Mouse (Mus musculus) E14TG2a.4 (cell line): ENCODE results near the gene Ap2b1.

Experiments
- H3K27me3 ChIP-seq: 2 replicates; pipeline ENCODE4 v1.6.1; 2014; ENCODE audit warnings: low read length, control low read depth; ENCODE audit not compliant: insufficient read depth
- H3K36me3 ChIP-seq: 2 replicates; pipeline ENCODE4 v1.6.1; 2014; ENCODE audit warnings: low read length, control low read depth; ENCODE audit not compliant: insufficient read depth
- H3K4me1 ChIP-seq: replicated peaks from 2 replicates; pipeline ENCODE4 v1.6.1; 2014; ENCODE audit warnings: low read depth, low read length, control low read depth
- H3K4me3 ChIP-seq: replicated peaks from 2 replicates; pipeline ENCODE4 v1.5.1; 2014; ENCODE audit warnings: mild to moderate bottlenecking, low read length
- H3K9me3 ChIP-seq: 2 replicates; pipeline ENCODE4 v1.6.1; 2014; ENCODE audit warnings: low read length, control low read depth
- CTCF ChIP-seq: conservative IDR thresholded peaks from 2 replicates; pipeline ENCODE4 v1.5.1; 2014; ENCODE audit warnings: low read length
- NANOG ChIP-seq: IDR thresholded peaks from 2 replicates; pipeline ENCODE4 v1.6.1; 2014; ENCODE audit warnings: borderline replicate concordance, low read length, mixed read lengths
- POU5F1 ChIP-seq: IDR thresholded peaks from 2 replicates; pipeline ENCODE4 v1.6.1; 2014; ENCODE audit warnings: low read length, borderline replicate concordance

The Ap2b1 gene

GRCm38 (mm10) chr11:83357421-83357820 lies 58.6 kb downstream of the Ap2b1 start:
- Histone ChIP-seq H3K36me3 (peaks cover 32% of the 10 kb centered on the region), H3K4me1 (peaks cover 18% of the 10 kb centered on the region), H3K9me3 (no peaks in the 10 kb centered on the region), H3K4me3 (no peak overlapping the region), H3K27me3 (no peaks in the 10 kb centered on the region)
- TF ChIP-seq CTCF (peak; percentile 36), POU5F1 (no peak)

DNA sequence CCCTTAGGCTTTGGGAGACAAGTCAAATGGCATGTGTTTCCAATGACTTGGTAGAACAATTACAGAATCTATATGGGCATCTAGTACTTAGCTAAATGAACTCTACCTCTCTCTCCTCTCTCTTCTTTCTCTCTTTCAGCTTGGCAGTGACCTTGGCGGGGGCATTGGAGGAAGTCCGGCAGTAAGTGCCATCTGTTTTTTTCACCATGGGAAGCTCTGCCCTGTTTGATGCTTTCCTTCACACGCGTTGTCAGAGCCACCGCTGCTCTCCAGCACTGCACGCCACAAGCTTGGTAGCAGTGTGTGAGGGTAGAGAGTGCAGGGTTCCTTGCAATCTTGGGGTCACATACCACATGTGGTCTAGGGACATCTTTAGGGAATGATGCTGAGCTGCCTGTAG lies 65.8 kb downstream of the Ap2b1 start:
- Histone ChIP-seq H3K4me3 (no peak overlapping the region), H3K27me3 (no peaks in the 10 kb centered on the region), H3K36me3 (peaks cover 57% of the 10 kb centered on the region), H3K4me1 (0 out of 2 replicates have a peak, but pooled peaks cover 2% of the 10 kb centered on the region), H3K9me3 (no peaks in the 10 kb centered on the region)
- TF ChIP-seq CTCF, result no peak
- no peak for TF ChIP-seq POU5F1
- no peak for TF ChIP-seq NANOG

DNA sequence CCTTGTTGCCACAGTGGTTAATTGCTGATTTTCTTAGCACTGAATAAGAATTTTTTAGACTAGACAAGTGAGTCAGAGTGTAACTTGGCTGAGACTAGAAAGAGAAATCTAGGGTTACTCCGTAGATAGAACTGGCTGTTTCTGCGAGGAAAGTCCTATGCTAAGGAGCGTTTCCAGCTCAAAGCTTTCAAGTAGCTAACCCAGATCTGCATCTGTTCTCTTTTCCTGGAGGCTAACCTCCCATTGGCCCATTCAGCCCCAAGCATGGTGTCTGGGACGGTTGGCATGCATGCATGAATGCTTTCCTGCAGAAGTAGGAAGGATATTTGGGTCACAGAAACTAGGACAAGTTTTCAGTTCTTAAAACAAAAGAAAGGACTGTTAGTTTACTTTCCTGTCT lies 72.4 kb downstream of the Ap2b1 start:
- H3K4me3 ChIP-seq, result no peak overlapping the region
- H3K4me1 ChIP-seq, result 0 out of 2 replicates have a peak, but pooled peaks cover 8% of the 10 kb centered on the region
- H3K36me3 ChIP-seq, result peaks cover 77% of the 10 kb centered on the region
- no peaks in the 10 kb centered on the region for H3K27me3 ChIP-seq
- TF ChIP-seq CTCF, result no peak
- TF ChIP-seq POU5F1, result no peak
- TF ChIP-seq NANOG, result no peak
- H3K9me3 ChIP-seq, result no peaks in the 10 kb centered on the region

GRCm38 (mm10) chr11:83379745-83380341 lies 81.0 kb downstream of the Ap2b1 start:
- Histone ChIP-seq H3K9me3 (no peaks in the 10 kb centered on the region), H3K4me3 (no peak overlapping the region), H3K36me3 (peaks cover 56% of the 10 kb centered on the region), H3K27me3 (no peaks in the 10 kb centered on the region), H3K4me1 (peaks cover 8% of the 10 kb centered on the region)
- TF ChIP-seq CTCF, result no peak
- no peak for TF ChIP-seq POU5F1
- TF ChIP-seq NANOG, result no peak

DNA sequence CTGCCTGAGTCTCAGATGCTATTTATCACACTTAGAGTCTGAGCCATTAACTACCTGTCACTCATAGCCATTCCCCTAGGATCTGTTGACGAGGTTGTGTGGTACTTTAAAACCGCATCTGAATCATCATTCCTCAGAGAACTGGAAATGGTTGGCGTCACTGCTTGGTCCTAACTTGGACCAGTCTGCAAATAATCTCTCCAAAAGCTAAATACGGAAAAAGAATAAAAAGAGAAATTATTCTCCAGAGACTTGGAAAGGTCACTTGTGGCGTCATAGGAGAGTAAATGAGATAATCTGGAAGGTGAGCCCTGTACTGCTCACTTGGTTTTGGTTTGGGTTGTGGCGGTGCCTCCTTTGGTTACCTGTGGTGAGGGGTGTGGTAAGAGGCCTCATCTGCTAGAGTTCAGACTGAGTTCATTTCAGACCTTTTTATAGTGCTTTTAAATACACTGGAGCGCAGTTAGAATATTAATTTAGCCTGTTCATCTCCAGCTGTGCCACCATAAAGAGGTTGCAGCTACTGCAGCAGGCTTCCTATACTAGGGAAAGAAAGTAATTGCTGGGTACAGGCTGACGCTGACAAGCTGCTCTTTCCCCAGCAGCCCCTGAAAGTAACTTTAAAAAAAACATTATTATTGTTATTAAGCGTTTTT lies 84.2 kb downstream of the Ap2b1 start:
- no peak overlapping the region for H3K4me3 ChIP-seq
- TF ChIP-seq POU5F1 (no peak), CTCF (no peak), NANOG (no peak)
- H3K4me1 ChIP-seq, result peaks cover 5% of the 10 kb centered on the region
- H3K9me3 ChIP-seq, result no peaks in the 10 kb centered on the region
- no peaks in the 10 kb centered on the region for H3K27me3 ChIP-seq
- peaks cover 35% of the 10 kb centered on the region; the same call in 1 of the 2 replicates for H3K36me3 ChIP-seq

DNA sequence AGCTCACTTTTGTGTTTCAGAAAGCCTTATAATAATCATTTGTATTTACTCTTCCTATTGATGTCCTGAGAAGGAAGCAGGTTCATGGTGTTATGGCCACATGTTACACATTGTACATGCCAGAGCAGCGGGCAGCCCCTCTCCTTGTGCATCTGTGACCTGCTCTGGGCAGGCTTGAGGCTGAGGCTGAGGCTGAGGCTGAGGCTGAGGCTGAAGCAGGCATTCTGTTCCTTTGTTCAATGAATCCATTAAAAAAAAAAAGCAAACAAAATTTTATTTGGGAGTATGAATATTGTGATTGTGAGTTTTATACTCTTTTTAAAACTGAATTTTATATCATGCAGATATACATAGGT lies 84.7 kb downstream of the Ap2b1 start:
- Histone ChIP-seq H3K36me3 (peaks cover 33% of the 10 kb centered on the region; the same call in 1 of the 2 replicates), H3K4me1 (peaks cover 5% of the 10 kb centered on the region), H3K4me3 (no peak overlapping the region), H3K9me3 (no peaks in the 10 kb centered on the region), H3K27me3 (no peaks in the 10 kb centered on the region)
- TF ChIP-seq CTCF, result no peak
- TF ChIP-seq POU5F1, result no peak
- no peak for TF ChIP-seq NANOG

- H3K9me3 ChIP-seq, result no peaks in the 10 kb centered on the region
- no peak overlapping the region for H3K4me3 ChIP-seq
- peaks cover 66% of the 10 kb centered on the region for H3K36me3 ChIP-seq
- TF ChIP-seq CTCF, result no peak
- TF ChIP-seq POU5F1, result no peak
- TF ChIP-seq NANOG, result no peak
- no peaks in the 10 kb centered on the region for H3K27me3 ChIP-seq
- peaks cover 18% of the 10 kb centered on the region for H3K4me1 ChIP-seq
These were observed 94.2 kb downstream of the Ap2b1 start for GRCm38 (mm10) chr11:83393062-83393461.

- TF ChIP-seq CTCF (no peak), NANOG (no peak), POU5F1 (no peak)
These were observed 96.1 kb downstream of the Ap2b1 start for GRCm38 (mm10) chr11:83394802-83395439.

More at GRCm38 (mm10) chr11:83394802-83395439, 96.1 kb downstream of the Ap2b1 start:
- Histone ChIP-seq H3K27me3 (no peaks in the 10 kb centered on the region), H3K9me3 (no peaks in the 10 kb centered on the region), H3K36me3 (peaks cover 77% of the 10 kb centered on the region), H3K4me1 (peaks cover 18% of the 10 kb centered on the region), H3K4me3 (no peak overlapping the region)
